Mouse (Mus musculus) heart, embryonic 12.5 days (tissue): ENCODE measurements at regions not wholly inside any gene's neighbourhood (a gene's known extent, or its start where the extent isn't known, plus 50 kb on each side); places are given as distances from the start of the nearest gene placed in this dataset.

ENCODE experiments used
- ATAC-seq: fragments of 200-750 bp; cut with Nextera tagmentation; 2 replicates; pipeline ENCODE4 v1.8.0; 2017; ENCODE audit warnings: moderate TSS enrichment, moderate library complexity; ENCODE audit not compliant: insufficient number of reproducible peaks, low FRiP score
- H3K27ac ChIP-seq: fragments of 300-500 bp; sonication (generic); 2 replicates; pipeline ENCODE4 v1.5.1; 2016; ENCODE audit warnings: mild to moderate bottlenecking, moderate library complexity; ENCODE audit not compliant: poor library complexity, severe bottlenecking
- H3K27me3 ChIP-seq: fragments of 300-500 bp; sonication (generic); replicated peaks from 2 replicates; pipeline ENCODE4 v1.6.1; 2016; ENCODE audit warnings: mild to moderate bottlenecking, moderate library complexity
- H3K36me3 ChIP-seq: fragments of 300-500 bp; sonication (generic); 2 replicates; pipeline ENCODE4 v1.6.1; 2016; ENCODE audit warnings: mild to moderate bottlenecking, moderate library complexity
- H3K4me1 ChIP-seq: fragments of 300-500 bp; sonication (generic); replicated peaks from 2 replicates; pipeline ENCODE4 v1.6.1; 2016; ENCODE audit warnings: mild to moderate bottlenecking
- H3K4me2 ChIP-seq: fragments of 300-500 bp; sonication (generic); 2 replicates; pipeline ENCODE4 v1.6.1; 2016; ENCODE audit warnings: mild to moderate bottlenecking, moderate library complexity
- H3K4me3 ChIP-seq: fragments of 300-500 bp; sonication (generic); 2 replicates; pipeline ENCODE4 v1.5.1; 2016; ENCODE audit warnings: mild to moderate bottlenecking
- H3K9ac ChIP-seq: fragments of 300-500 bp; sonication (generic); 2 replicates; pipeline ENCODE4 v1.6.1; 2016; ENCODE audit warnings: mild to moderate bottlenecking, moderate library complexity
- H3K9me3 ChIP-seq: fragments of 300-500 bp; sonication (generic); replicated peaks from 2 replicates; pipeline ENCODE4 v1.6.1; 2016; ENCODE audit warnings: mild to moderate bottlenecking, moderate library complexity
- WGBS: fragments of 180-500 bp; shearing (Covaris S2); methylation state at CpG from one replicate; pipeline ENCODE4 v1.1.7; 2016; 5-methylcytosine and 5-hydroxymethylcytosine counted together

- Histone ChIP-seq H3K27me3 (peaks cover 24% of the 10 kb centered on the region), H3K4me3 (peak overlapping the region; percentile 25), H3K9me3 (no peaks in the 10 kb centered on the region), H3K4me2 (peak overlapping the region; percentile 61), H3K36me3 (no peaks in the 10 kb centered on the region), H3K4me1 (no peaks in the 10 kb centered on the region; the same call in 1 of the 2 replicates), H3K9ac (no peak overlapping the region), H3K27ac (no peak overlapping the region)
- no peak for ATAC-seq
- WGBS = 9% methylated on average over 19 of the region's 22 CpGs
Measured at GRCm38 (mm10) chr12:105935441-105935880, 74.6 kb upstream of the Vrk1 start.

- no peaks in the 10 kb centered on the region for H3K9me3 ChIP-seq
- no peak overlapping the region for H3K4me2 ChIP-seq
- peaks cover 24% of the 10 kb centered on the region for H3K27me3 ChIP-seq
- no peak overlapping the region for H3K4me3 ChIP-seq
- no peak overlapping the region for H3K27ac ChIP-seq
- 78% methylated on average over 18 of the region's 18 CpGs for WGBS
- no peaks in the 10 kb centered on the region; the same call in 1 of the 2 replicates for H3K4me1 ChIP-seq
- no peak overlapping the region for H3K9ac ChIP-seq
- ATAC-seq = no peak
- H3K36me3 ChIP-seq = no peaks in the 10 kb centered on the region
Measured at GRCm38 (mm10) chr12:105936812-105937530, 73.1 kb upstream of the Vrk1 start.

- Histone ChIP-seq H3K4me1 (no peaks in the 10 kb centered on the region), H3K4me2 (no peak overlapping the region), H3K36me3 (no peaks in the 10 kb centered on the region), H3K9me3 (no peaks in the 10 kb centered on the region), H3K9ac (no peak overlapping the region), H3K4me3 (no peak overlapping the region), H3K27me3 (0 out of 2 replicates have a peak, but pooled peaks cover 5% of the 10 kb centered on the region), H3K27ac (no peak overlapping the region)
- WGBS = 69% methylated on average over 20 of the region's 20 CpGs
- ATAC-seq = no peak
Measured at GRCm38 (mm10) chr12:105942136-105943076, 67.6 kb upstream of the Vrk1 start.

- ATAC-seq = no peak
- Histone ChIP-seq H3K27me3 (0 out of 2 replicates have a peak, but pooled peaks cover under 1% of the 10 kb centered on the region), H3K4me1 (no peaks in the 10 kb centered on the region), H3K4me3 (no peak overlapping the region), H3K36me3 (no peaks in the 10 kb centered on the region), H3K9ac (no peak overlapping the region), H3K27ac (no peak overlapping the region), H3K4me2 (no peak overlapping the region), H3K9me3 (no peaks in the 10 kb centered on the region)
- WGBS = 70% methylated on average over 8 of the region's 8 CpGs
Measured at GRCm38 (mm10) chr12:105943077-105943433, 67.0 kb upstream of the Vrk1 start.

GRCm38 (mm10) chr12:105947332-105947731 is 62.7 kb upstream of the Vrk1 start:
- no peak overlapping the region for H3K4me3 ChIP-seq
- no peaks in the 10 kb centered on the region for H3K9me3 ChIP-seq
- H3K4me1 ChIP-seq = no peaks in the 10 kb centered on the region
- H3K27me3 ChIP-seq = no peaks in the 10 kb centered on the region
- no peak overlapping the region for H3K9ac ChIP-seq
- 65% methylated on average over 5 of the region's 5 CpGs for WGBS
- no peak overlapping the region for H3K4me2 ChIP-seq
- H3K27ac ChIP-seq = no peak overlapping the region
- ATAC-seq = no peak
- H3K36me3 ChIP-seq = no peaks in the 10 kb centered on the region

- Histone ChIP-seq H3K27ac (no peak overlapping the region), H3K4me2 (no peak overlapping the region), H3K4me1 (no peaks in the 10 kb centered on the region), H3K9me3 (no peaks in the 10 kb centered on the region), H3K4me3 (no peak overlapping the region), H3K9ac (no peak overlapping the region), H3K27me3 (no peaks in the 10 kb centered on the region), H3K36me3 (no peaks in the 10 kb centered on the region)
- ATAC-seq = no peak
- 70% methylated on average over 2 of the region's 2 CpGs for WGBS
Measured at GRCm38 (mm10) chr12:105948322-105948721, 61.7 kb upstream of the Vrk1 start.

- 0 out of 2 replicates have a peak, but pooled peaks have one; percentile 33 for ATAC-seq
- peaks cover 15% of the 10 kb centered on the region for H3K4me1 ChIP-seq
- WGBS = 47% methylated on average over 1 of the region's 1 CpGs
- H3K4me2 ChIP-seq = peak overlapping the region; percentile 29; the same call in 1 of the 2 replicates
- H3K27ac ChIP-seq = no peak overlapping the region
- H3K9ac ChIP-seq = 0 out of 2 replicates have a peak overlapping the region, but pooled peaks have one; percentile 36
- H3K36me3 ChIP-seq = no peaks in the 10 kb centered on the region
- peaks cover 14% of the 10 kb centered on the region for H3K27me3 ChIP-seq
- H3K4me3 ChIP-seq = no peak overlapping the region
- H3K9me3 ChIP-seq = no peaks in the 10 kb centered on the region
Measured at GRCm38 (mm10) chr12:105955764-105956290, 54.2 kb upstream of the Vrk1 start.

GRCm38 (mm10) chr12:105959756-105960155 is 50.3 kb upstream of the Vrk1 start:
- Histone ChIP-seq H3K36me3 (no peaks in the 10 kb centered on the region), H3K4me3 (no peak overlapping the region), H3K9ac (no peak overlapping the region), H3K9me3 (no peaks in the 10 kb centered on the region), H3K4me1 (peaks cover 23% of the 10 kb centered on the region), H3K4me2 (no peak overlapping the region), H3K27ac (no peak overlapping the region), H3K27me3 (peaks cover 25% of the 10 kb centered on the region)
- ATAC-seq = no peak
- WGBS = 54% methylated on average over 7 of the region's 7 CpGs
